Mouse (Mus musculus) intestine, embryonic 16.5 days (tissue): ENCODE measurements at regions not wholly inside any gene's neighbourhood (a gene's known extent, or its start where the extent isn't known, plus 50 kb on each side); places are given as distances from the start of the nearest gene placed in this dataset.

Experiments used
- ATAC-seq: fragments of 200-750 bp; cut with Nextera tagmentation; 2 replicates; pipeline ENCODE4 v1.8.0; 2017; ENCODE audit warnings: moderate TSS enrichment, moderate library complexity
- H3K27ac ChIP-seq: fragments of 300-500 bp; sonication (generic); 2 replicates; pipeline ENCODE4 v1.5.1; 2014; ENCODE audit warnings: mild to moderate bottlenecking, low read length
- H3K27me3 ChIP-seq: fragments of 300-500 bp; sonication (generic); replicated peaks from 2 replicates; pipeline ENCODE4 v1.6.1; 2014; ENCODE audit warnings: low read length, control low read depth, mixed read lengths; ENCODE audit not compliant: control insufficient read depth, insufficient read depth
- H3K36me3 ChIP-seq: fragments of 300-500 bp; sonication (generic); 2 replicates; pipeline ENCODE4 v1.6.1; 2014; ENCODE audit warnings: low read length, control low read depth; ENCODE audit not compliant: control insufficient read depth, insufficient read depth
- H3K4me1 ChIP-seq: fragments of 300-500 bp; sonication (generic); 2 replicates; pipeline ENCODE4 v1.6.1; 2014; ENCODE audit warnings: low read length, control low read depth, mixed read lengths; ENCODE audit not compliant: control insufficient read depth, insufficient read depth
- H3K4me2 ChIP-seq: fragments of 300-500 bp; sonication (generic); 2 replicates; pipeline ENCODE4 v1.6.1; 2014; ENCODE audit warnings: low read depth, low read length, control low read depth
- H3K4me3 ChIP-seq: fragments of 300-500 bp; sonication (generic); 2 replicates; pipeline ENCODE4 v1.5.1; 2014; ENCODE audit warnings: mild to moderate bottlenecking, low read length
- H3K9ac ChIP-seq: fragments of 300-500 bp; sonication (generic); 2 replicates; pipeline ENCODE4 v1.6.1; 2014; ENCODE audit warnings: low read depth, low read length
- H3K9me3 ChIP-seq: fragments of 300-500 bp; sonication (generic); 2 replicates; pipeline ENCODE4 v1.6.1; 2016; ENCODE audit warnings: low read length, control low read depth; ENCODE audit not compliant: control insufficient read depth
- WGBS: fragments of 180-500 bp; shearing (Covaris S2); extraction: QIAGEN DNeasy Blood & Tissue Kit; methylation state at CpG from one replicate; pipeline ENCODE4 v1.1.7; 2014; 5-methylcytosine and 5-hydroxymethylcytosine counted together

- ATAC-seq, result no peak
- Histone ChIP-seq H3K4me2 (no peak overlapping the region), H3K9ac (no peak overlapping the region), H3K4me1 (no peaks in the 10 kb centered on the region), H3K9me3 (no peaks in the 10 kb centered on the region), H3K36me3 (no peaks in the 10 kb centered on the region), H3K27ac (no peak overlapping the region), H3K27me3 (no peaks in the 10 kb centered on the region), H3K4me3 (no peak overlapping the region)
- 99% methylated on average over 2 of the region's 2 CpGs for WGBS
Measured at GRCm38 (mm10) chr16:73768706-73769105, 642.9 kb downstream of the Robo2 start.

GRCm38 (mm10) chr16:73765184-73765583 lies 646.4 kb downstream of the Robo2 start:
- Histone ChIP-seq H3K27ac (no peak overlapping the region), H3K9me3 (no peaks in the 10 kb centered on the region), H3K4me3 (no peak overlapping the region), H3K4me2 (no peak overlapping the region), H3K9ac (no peak overlapping the region), H3K4me1 (no peaks in the 10 kb centered on the region), H3K36me3 (no peaks in the 10 kb centered on the region), H3K27me3 (no peaks in the 10 kb centered on the region)
- WGBS, result 83% methylated on average over 3 of the region's 3 CpGs
- no peak for ATAC-seq

- no peak overlapping the region for H3K4me2 ChIP-seq
- no peaks in the 10 kb centered on the region for H3K36me3 ChIP-seq
- H3K4me1 ChIP-seq, result no peaks in the 10 kb centered on the region
- H3K27me3 ChIP-seq, result no peaks in the 10 kb centered on the region
- no peaks in the 10 kb centered on the region for H3K9me3 ChIP-seq
- H3K9ac ChIP-seq, result no peak overlapping the region
- H3K27ac ChIP-seq, result no peak overlapping the region
- no peak for ATAC-seq
- H3K4me3 ChIP-seq, result no peak overlapping the region
- 65% methylated on average over 3 of the region's 3 CpGs for WGBS
Measured at GRCm38 (mm10) chr16:73760921-73761320, 650.7 kb downstream of the Robo2 start.

- H3K27me3 ChIP-seq, result no peaks in the 10 kb centered on the region
- no peak overlapping the region for H3K27ac ChIP-seq
- WGBS, result 40% methylated on average over 5 of the region's 5 CpGs
- no peak for ATAC-seq
- H3K4me3 ChIP-seq, result no peak overlapping the region
- no peaks in the 10 kb centered on the region for H3K9me3 ChIP-seq
- no peak overlapping the region for H3K9ac ChIP-seq
- no peaks in the 10 kb centered on the region for H3K36me3 ChIP-seq
- H3K4me1 ChIP-seq, result no peaks in the 10 kb centered on the region
- H3K4me2 ChIP-seq, result no peak overlapping the region
Measured at GRCm38 (mm10) chr16:73758872-73759271, 652.8 kb downstream of the Robo2 start.

- H3K9me3 ChIP-seq, result no peaks in the 10 kb centered on the region
- WGBS, result 64% methylated on average over 5 of the region's 5 CpGs
- no peak overlapping the region for H3K9ac ChIP-seq
- no peak for ATAC-seq
- no peaks in the 10 kb centered on the region for H3K27me3 ChIP-seq
- no peak overlapping the region for H3K4me2 ChIP-seq
- no peaks in the 10 kb centered on the region for H3K36me3 ChIP-seq
- H3K27ac ChIP-seq, result no peak overlapping the region
- no peaks in the 10 kb centered on the region for H3K4me1 ChIP-seq
- no peak overlapping the region for H3K4me3 ChIP-seq
Measured at GRCm38 (mm10) chr16:73754302-73754701, 657.3 kb downstream of the Robo2 start.

GRCm38 (mm10) chr16:73728297-73728696 lies 683.3 kb downstream of the Robo2 start:
- Histone ChIP-seq H3K27ac (no peak overlapping the region), H3K36me3 (no peaks in the 10 kb centered on the region), H3K27me3 (no peaks in the 10 kb centered on the region), H3K4me3 (no peak overlapping the region), H3K4me2 (no peak overlapping the region), H3K9me3 (no peaks in the 10 kb centered on the region), H3K9ac (no peak overlapping the region), H3K4me1 (no peaks in the 10 kb centered on the region)
- no peak for ATAC-seq
- WGBS, result 85% methylated on average over 7 of the region's 7 CpGs

- Histone ChIP-seq H3K4me2 (no peak overlapping the region), H3K4me3 (no peak overlapping the region), H3K27me3 (no peaks in the 10 kb centered on the region), H3K9me3 (no peaks in the 10 kb centered on the region), H3K27ac (no peak overlapping the region), H3K9ac (no peak overlapping the region), H3K4me1 (no peaks in the 10 kb centered on the region), H3K36me3 (no peaks in the 10 kb centered on the region)
- WGBS, result 60% methylated on average over 3 of the region's 3 CpGs
- ATAC-seq, result no peak
Measured at GRCm38 (mm10) chr16:73719691-73720090, 691.9 kb downstream of the Robo2 start.

- H3K36me3 ChIP-seq, result no peaks in the 10 kb centered on the region
- no peak overlapping the region for H3K4me2 ChIP-seq
- no peak for ATAC-seq
- H3K27me3 ChIP-seq, result no peaks in the 10 kb centered on the region
- H3K9ac ChIP-seq, result no peak overlapping the region
- no peaks in the 10 kb centered on the region for H3K9me3 ChIP-seq
- H3K4me1 ChIP-seq, result no peaks in the 10 kb centered on the region
- H3K27ac ChIP-seq, result no peak overlapping the region
- no peak overlapping the region for H3K4me3 ChIP-seq
- 49% methylated on average over 5 of the region's 5 CpGs for WGBS
Measured at GRCm38 (mm10) chr16:73716301-73716700, 695.3 kb downstream of the Robo2 start.

GRCm38 (mm10) chr16:73707051-73707450 lies 704.6 kb downstream of the Robo2 start:
- no peak overlapping the region for H3K27ac ChIP-seq
- WGBS, result 94% methylated on average over 1 of the region's 1 CpGs

GRCm38 (mm10) chr16:73689274-73689673 lies 722.4 kb downstream of the Robo2 start:
- 79% methylated on average over 11 of the region's 11 CpGs for WGBS
- no peak for ATAC-seq
- no peak overlapping the region for H3K27ac ChIP-seq
- no peak overlapping the region for H3K4me3 ChIP-seq
- H3K9me3 ChIP-seq, result no peaks in the 10 kb centered on the region
- H3K27me3 ChIP-seq, result no peaks in the 10 kb centered on the region
- H3K4me2 ChIP-seq, result no peak overlapping the region
- no peak overlapping the region for H3K9ac ChIP-seq
- no peaks in the 10 kb centered on the region for H3K4me1 ChIP-seq
- no peaks in the 10 kb centered on the region for H3K36me3 ChIP-seq

More at GRCm38 (mm10) chr16:73707051-73707450, 704.6 kb downstream of the Robo2 start:
- Histone ChIP-seq H3K4me3 (no peak overlapping the region), H3K4me2 (no peak overlapping the region), H3K36me3 (no peaks in the 10 kb centered on the region), H3K4me1 (no peaks in the 10 kb centered on the region), H3K9me3 (no peaks in the 10 kb centered on the region), H3K9ac (no peak overlapping the region), H3K27me3 (no peaks in the 10 kb centered on the region)
- ATAC-seq, result no peak
